Mouse (Mus musculus) embryonic facial prominence, embryonic 13.5 days (tissue): Measurements from ENCODE around the gene Ubox5. TPM values are rescaled to one million over a fixed set of nuclear protein-coding genes. Genes with fewer than 3 reads are reported as not detected.

Experiments used
- ATAC-seq: fragments of 200-750 bp; cut with Nextera tagmentation; 2 replicates; pipeline ENCODE4 v1.8.0; 2017; ENCODE audit warnings: low read depth; ENCODE audit not compliant: insufficient number of reproducible peaks, insufficient read depth, low FRiP score, low TSS enrichment
- H3K27ac ChIP-seq: fragments of 300-500 bp; sonication (generic); 2 replicates; pipeline ENCODE4 v1.5.1; 2015; ENCODE audit warnings: moderate library complexity, mild to moderate bottlenecking, inconsistent platforms
- H3K27me3 ChIP-seq: fragments of 300-500 bp; sonication (generic); 2 replicates; pipeline ENCODE4 v1.6.1; 2015; ENCODE audit warnings: mild to moderate bottlenecking, inconsistent platforms
- H3K36me3 ChIP-seq: fragments of 300-500 bp; sonication (generic); 2 replicates; pipeline ENCODE4 v1.6.1; 2015; ENCODE audit warnings: mild to moderate bottlenecking, inconsistent platforms
- H3K4me1 ChIP-seq: fragments of 300-500 bp; sonication (generic); 2 replicates; pipeline ENCODE4 v1.6.1; 2015; ENCODE audit warnings: inconsistent platforms
- H3K4me2 ChIP-seq: fragments of 300-500 bp; sonication (generic); 2 replicates; pipeline ENCODE4 v1.6.1; 2015; ENCODE audit warnings: moderate library complexity, mild to moderate bottlenecking, inconsistent platforms
- H3K4me3 ChIP-seq: fragments of 300-500 bp; sonication (generic); 2 replicates; pipeline ENCODE4 v1.5.1; 2015; ENCODE audit warnings: mild to moderate bottlenecking, inconsistent platforms
- H3K9ac ChIP-seq: fragments of 300-500 bp; sonication (generic); 2 replicates; pipeline ENCODE4 v1.6.1; 2015; ENCODE audit warnings: mild to moderate bottlenecking, inconsistent platforms
- H3K9me3 ChIP-seq: fragments of 300-500 bp; sonication (generic); 2 replicates; pipeline ENCODE4 v1.6.1; 2016; ENCODE audit warnings: inconsistent platforms
- WGBS: fragments of 180-500 bp; shearing (Covaris S2); methylation state at CpG from one replicate; pipeline ENCODE4 v1.1.7; 2015; ENCODE audit warnings: mixed read lengths; 5-methylcytosine and 5-hydroxymethylcytosine counted together
- polyA plus RNA-seq: library from polyadenylated mRNA; unstranded; fragments of >200 nt; fragmentation: Nextera tagmentation; extraction: Ambion mirVana; gene quantifications from 2 replicates; pipeline ENCODE4 v1.2.1, GENCODE M21; 2015

Gene Ubox5
- polyA plus RNA-seq = 13.2 and 14.2 TPM in 2 replicates

DNA sequence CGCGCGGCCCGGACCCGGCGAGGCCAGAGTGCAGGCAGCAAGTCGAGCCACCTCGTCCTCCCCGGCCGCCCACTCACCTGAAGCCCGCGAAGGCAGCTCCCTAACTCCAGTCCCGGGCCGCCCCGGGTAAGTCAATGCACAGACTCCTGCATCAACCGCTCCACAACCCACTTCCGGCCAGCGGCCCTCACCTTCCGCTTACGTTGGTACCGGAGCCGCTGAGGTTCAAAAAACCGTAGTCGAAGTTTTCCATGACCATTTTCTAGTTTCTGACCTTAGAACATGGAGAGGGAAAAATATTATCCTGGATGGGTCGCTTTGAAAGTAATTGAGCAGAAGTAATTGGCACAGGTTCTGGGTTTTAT is at the start of gene Ubox5, which contains the start of gene Fastkd5:
Gene Ubox5, minus strand, starts transcription at position 200 of the 365 bp plus-strand sequence.
Gene Fastkd5, minus strand, starts transcription at position 189 of the 365 bp plus-strand sequence.
- peak; percentile 82 for ATAC-seq
- 0% methylated on average over 25 of the region's 25 CpGs for WGBS

DNA sequence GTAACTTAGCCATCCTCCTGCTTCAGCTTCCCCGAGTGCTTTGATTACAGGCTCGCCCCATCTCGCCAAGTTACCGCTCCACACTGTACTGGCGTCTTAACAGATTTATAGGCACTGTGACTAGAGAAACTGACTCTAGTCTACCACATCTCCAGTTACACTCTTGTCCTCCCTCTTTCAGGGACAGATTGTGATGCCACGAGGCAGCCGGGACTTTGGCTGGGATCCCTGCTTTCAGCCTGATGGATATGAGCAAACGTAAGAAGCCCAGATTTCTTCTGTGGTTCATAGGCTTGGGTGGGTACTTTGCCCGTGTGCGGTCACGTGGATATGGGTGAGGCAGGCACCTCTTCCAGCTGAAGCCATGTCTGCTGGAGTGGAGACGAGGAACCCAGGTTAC is 49.3 kb upstream of the Ubox5 start:
- Histone ChIP-seq H3K27ac (no peak overlapping the region), H3K27me3 (no peaks in the 10 kb centered on the region), H3K36me3 (peaks cover 98% of the 10 kb centered on the region), H3K9me3 (no peaks in the 10 kb centered on the region), H3K4me1 (no peaks in the 10 kb centered on the region), H3K4me2 (no peak overlapping the region), H3K9ac (no peak overlapping the region), H3K4me3 (no peak overlapping the region)
- no peak for ATAC-seq
- WGBS = 91% methylated on average over 12 of the region's 12 CpGs

More for the DNA sequence above, at the start of gene Ubox5, which contains the start of gene Fastkd5:
- Histone ChIP-seq H3K9me3 (no peaks in the 10 kb centered on the region), H3K4me1 (peaks cover 12% of the 10 kb centered on the region), H3K9ac (peak within 1 kb of the TSS; percentile 97), H3K4me3 (peak within 1 kb of the TSS; percentile 100), H3K36me3 (peaks cover 31% of the 10 kb centered on the region), H3K27me3 (peaks cover 21% of the 10 kb centered on the region), H3K4me2 (peak within 1 kb of the TSS; percentile 78), H3K27ac (peak within 1 kb of the TSS; percentile 78)

DNA sequence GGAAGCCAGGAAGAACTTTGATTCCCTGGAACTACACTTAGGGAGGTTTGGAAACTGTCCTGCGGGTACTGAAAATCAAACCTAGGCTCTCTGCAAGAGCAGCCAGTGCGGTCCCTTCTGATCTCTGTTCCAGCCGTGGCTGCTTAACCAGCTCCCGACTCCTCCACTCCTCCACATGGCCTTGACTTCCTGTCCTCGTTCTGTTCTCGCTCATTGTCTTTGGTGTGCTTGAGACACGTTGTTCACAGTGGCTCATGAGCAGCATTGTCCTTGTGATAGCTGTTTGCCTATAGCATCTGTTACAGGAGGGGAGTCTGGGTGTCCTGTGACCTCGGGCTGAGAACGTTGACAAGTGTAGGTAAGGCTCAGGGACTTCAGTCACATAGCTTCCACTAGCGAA is 47.4 kb upstream of the Ubox5 start:
- Histone ChIP-seq H3K4me2 (no peak overlapping the region), H3K27ac (no peak overlapping the region), H3K4me1 (no peaks in the 10 kb centered on the region; the same call in 1 of the 2 replicates), H3K4me3 (no peak overlapping the region), H3K36me3 (peaks cover 96% of the 10 kb centered on the region), H3K9ac (no peak overlapping the region), H3K9me3 (no peaks in the 10 kb centered on the region), H3K27me3 (no peaks in the 10 kb centered on the region)
- 89% methylated on average over 10 of the region's 10 CpGs for WGBS
- ATAC-seq = no peak

DNA sequence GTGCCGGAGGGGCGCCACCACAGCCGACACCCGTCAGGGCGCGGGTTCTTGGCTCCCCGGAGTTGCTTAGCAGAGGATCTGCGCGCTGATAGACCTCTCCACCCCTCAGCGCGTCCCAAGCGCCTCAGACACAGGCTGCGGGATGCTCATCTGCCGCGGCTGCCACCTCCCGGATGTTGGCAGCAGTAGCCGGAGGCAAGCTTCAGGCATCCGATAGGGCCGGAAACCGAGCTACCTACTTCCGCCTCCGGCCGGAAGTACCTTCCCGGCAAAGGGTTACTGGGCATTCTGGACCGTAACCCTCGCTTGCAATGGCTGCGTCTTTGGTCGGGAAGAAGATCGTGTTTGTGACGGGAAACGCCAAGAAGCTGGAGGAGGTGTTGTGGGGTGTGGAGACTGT is 37.7 kb upstream of the Ubox5 start, which contains the start of gene Itpa:
Gene Itpa, plus strand, starts transcription at position 52 of the 400 bp plus-strand sequence.
- Histone ChIP-seq H3K27ac (peak within 1 kb of the TSS; percentile 87), H3K9ac (peak within 1 kb of the TSS; percentile 82), H3K27me3 (no peaks in the 10 kb centered on the region), H3K9me3 (no peaks in the 10 kb centered on the region), H3K4me3 (peak within 1 kb of the TSS; percentile 72), H3K4me1 (peaks cover 36% of the 10 kb centered on the region), H3K36me3 (peaks cover 22% of the 10 kb centered on the region), H3K4me2 (peak within 1 kb of the TSS; percentile 90)
- WGBS = under 1% methylated on average over 31 of the region's 31 CpGs
- no peak for ATAC-seq

DNA sequence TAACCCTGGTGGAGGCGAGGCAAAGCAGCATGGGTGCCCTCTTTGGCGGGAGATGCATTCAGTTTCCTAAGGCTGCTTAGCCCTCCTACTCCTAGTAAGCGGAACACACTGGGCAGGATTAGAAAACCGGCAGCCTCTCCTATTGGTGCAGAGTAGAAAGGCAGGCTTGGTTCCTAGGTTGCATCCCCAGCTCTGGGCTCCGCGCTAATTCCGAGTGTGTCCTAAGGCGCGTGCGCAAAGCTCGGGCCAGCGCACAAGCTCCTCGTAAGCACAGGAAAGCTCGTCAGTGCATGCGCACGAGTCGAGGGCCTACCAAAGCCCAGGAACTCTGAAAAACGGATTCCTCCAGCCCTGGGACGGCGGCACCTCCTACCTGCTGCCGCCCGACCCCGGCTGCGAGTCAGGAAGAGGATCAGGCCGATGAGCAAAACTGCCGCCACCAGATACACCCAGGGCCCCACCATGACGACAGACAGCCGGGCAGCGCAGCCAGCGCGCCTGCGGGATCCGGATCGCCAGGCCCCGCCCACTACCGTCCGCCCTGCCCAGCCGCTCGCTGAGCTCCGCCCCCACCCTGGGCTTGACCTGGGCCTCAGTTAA is 34.4 kb upstream of the Ubox5 start, which contains the start of gene Ddrgk1:
Gene Ddrgk1, minus strand, starts transcription at position 558 of the 600 bp plus-strand sequence.
- Histone ChIP-seq H3K9me3 (no peaks in the 10 kb centered on the region), H3K36me3 (peaks cover 37% of the 10 kb centered on the region), H3K4me2 (peak within 1 kb of the TSS; percentile 81), H3K27ac (peak within 1 kb of the TSS; percentile 99), H3K4me1 (peaks cover 32% of the 10 kb centered on the region), H3K4me3 (peak within 1 kb of the TSS; percentile 65), H3K27me3 (no peaks in the 10 kb centered on the region), H3K9ac (peak within 1 kb of the TSS; percentile 90)
- WGBS = under 1% methylated on average over 40 of the region's 40 CpGs
- ATAC-seq = peak; percentile 95

DNA sequence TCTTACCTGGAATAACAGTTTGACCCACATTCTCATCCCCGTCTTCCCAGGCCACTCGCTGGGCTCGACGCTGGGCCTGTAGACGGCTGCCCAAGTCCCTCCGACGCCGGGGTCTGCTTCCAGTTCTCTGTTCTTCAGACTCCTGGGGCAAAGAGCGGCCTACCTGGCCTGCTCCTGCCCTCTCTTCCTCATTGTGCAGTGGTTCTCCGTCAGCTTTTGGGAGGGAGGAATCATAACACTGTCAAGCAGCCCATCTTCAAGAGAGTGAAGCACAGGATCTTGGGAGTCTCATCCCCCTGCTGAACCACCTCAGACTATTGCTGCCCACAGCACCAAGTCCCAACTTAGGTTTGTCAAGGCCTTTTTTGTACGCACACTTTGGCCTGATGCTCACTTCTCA is 33.5 kb upstream of the Ubox5 start:
- no peak for ATAC-seq
- Histone ChIP-seq H3K4me1 (peaks cover 25% of the 10 kb centered on the region), H3K27me3 (no peaks in the 10 kb centered on the region), H3K4me2 (peak overlapping the region; percentile 81), H3K27ac (no peak overlapping the region), H3K9me3 (no peaks in the 10 kb centered on the region), H3K4me3 (peak overlapping the region; percentile 65), H3K36me3 (peaks cover 46% of the 10 kb centered on the region), H3K9ac (peak overlapping the region; percentile 90)
- 86% methylated on average over 11 of the region's 11 CpGs for WGBS

DNA sequence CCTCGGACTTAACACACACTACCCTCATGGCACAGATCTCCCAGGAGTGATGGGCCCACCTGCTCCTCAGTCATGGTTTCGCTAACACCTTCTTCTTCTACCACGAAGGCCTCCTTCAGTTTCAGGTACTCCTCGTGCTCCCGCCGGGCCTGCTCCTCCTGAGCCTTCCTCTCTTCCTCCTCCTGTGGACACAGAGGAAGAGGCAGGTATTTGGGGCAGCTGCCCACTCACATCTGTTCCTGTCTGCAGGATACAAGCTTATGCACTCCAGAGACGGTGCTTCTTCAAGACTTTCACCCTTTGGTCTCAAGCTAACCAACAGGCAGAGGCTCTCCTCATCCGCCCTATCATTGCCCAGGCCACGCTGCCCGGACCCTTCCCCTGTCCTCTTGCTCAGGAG is 28.7 kb upstream of the Ubox5 start:
- no peak overlapping the region for H3K9ac ChIP-seq
- peaks cover 90% of the 10 kb centered on the region for H3K36me3 ChIP-seq
- H3K27me3 ChIP-seq = no peaks in the 10 kb centered on the region
- H3K4me3 ChIP-seq = no peak overlapping the region
- no peak overlapping the region for H3K27ac ChIP-seq
- H3K4me1 ChIP-seq = peaks cover 12% of the 10 kb centered on the region
- no peak overlapping the region for H3K4me2 ChIP-seq
- no peak for ATAC-seq
- no peaks in the 10 kb centered on the region for H3K9me3 ChIP-seq
- 94% methylated on average over 10 of the region's 10 CpGs for WGBS

DNA sequence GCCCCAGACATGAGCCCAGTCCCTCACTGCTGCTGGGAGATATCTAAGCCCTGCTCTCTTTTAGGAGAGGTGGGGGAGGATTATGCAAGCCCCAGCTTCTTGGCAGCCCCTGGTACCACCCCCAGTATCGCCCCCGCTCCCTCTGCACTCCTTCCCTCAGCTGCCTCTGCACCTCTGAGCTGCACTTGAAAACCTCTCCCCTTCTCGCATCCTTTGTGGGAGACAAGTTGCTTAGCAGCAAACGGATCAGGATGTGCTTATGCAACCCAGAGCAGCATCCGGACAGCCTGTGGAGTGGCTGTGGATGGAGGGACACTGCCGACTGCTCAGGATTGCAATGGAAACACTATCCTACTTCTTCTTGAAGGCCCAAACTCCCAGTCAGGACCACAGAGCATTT is 27.7 kb upstream of the Ubox5 start:
- Histone ChIP-seq H3K27ac (no peak overlapping the region; the same call in 1 of the 2 replicates), H3K36me3 (peaks cover 93% of the 10 kb centered on the region), H3K4me2 (no peak overlapping the region), H3K27me3 (no peaks in the 10 kb centered on the region), H3K9ac (no peak overlapping the region), H3K9me3 (no peaks in the 10 kb centered on the region), H3K4me1 (peaks cover 2% of the 10 kb centered on the region; the same call in 1 of the 2 replicates), H3K4me3 (no peak overlapping the region)
- no peak for ATAC-seq
- WGBS = 62% methylated on average over 6 of the region's 6 CpGs

DNA sequence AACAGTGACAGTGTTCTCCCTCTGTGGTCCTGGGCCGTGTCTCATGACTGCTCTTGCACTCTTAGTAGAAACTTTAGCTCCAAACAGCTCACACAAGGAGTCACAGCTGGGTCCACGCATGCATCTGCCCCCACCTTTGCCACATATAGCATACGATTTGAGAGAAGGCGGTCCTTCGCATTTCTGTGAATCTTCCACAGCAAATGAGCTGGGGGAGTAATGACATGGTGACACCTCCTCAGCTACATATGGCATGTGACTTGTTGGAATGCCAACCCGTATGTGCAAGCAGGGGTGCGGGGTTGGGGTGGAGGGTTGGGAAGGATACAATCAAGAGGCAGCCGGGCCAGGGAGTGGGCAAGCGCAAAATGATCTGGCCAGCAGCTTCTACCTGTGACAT is 26.7 kb upstream of the Ubox5 start:
- Histone ChIP-seq H3K9ac (no peak overlapping the region), H3K27ac (no peak overlapping the region), H3K4me2 (no peak overlapping the region), H3K27me3 (no peaks in the 10 kb centered on the region), H3K4me3 (no peak overlapping the region), H3K36me3 (peaks cover 87% of the 10 kb centered on the region), H3K4me1 (no peaks in the 10 kb centered on the region), H3K9me3 (no peaks in the 10 kb centered on the region)
- ATAC-seq = no peak
- WGBS = 92% methylated on average over 9 of the region's 9 CpGs

DNA sequence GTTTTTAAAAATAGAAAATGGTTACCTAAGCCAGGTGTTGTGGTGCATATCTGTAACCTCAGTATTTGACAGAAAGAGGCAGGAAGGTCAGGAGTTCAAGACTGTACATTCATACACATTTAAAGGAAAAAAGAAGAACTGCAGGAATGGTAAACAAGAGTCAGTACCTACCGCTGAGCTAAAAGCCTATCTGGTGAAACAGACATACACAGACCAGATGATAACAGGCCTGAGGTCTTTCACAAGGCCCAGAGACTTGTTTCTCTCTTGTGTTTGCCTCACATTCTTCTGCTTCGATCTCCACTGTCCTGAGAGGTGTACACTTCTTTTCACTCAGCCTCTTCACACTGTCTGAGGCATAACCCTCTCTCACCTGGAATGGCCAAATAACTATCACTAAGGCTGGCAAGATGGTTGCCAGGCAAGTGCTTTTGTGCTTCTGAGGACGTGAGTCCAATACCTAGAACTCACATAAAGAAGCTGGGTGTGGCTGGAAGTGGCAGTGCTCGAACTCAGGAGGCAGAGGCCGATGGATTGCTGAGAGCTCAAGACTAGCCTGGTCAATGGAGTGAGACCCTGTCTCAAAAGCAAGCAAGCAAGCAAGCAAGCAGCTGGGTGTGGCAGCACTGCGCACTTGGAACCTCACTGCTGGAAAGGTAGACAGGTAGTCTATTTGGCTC is 26.0 kb upstream of the Ubox5 start:
- no peak for ATAC-seq
- Histone ChIP-seq H3K27ac (no peak overlapping the region), H3K4me1 (no peaks in the 10 kb centered on the region), H3K9me3 (no peaks in the 10 kb centered on the region), H3K27me3 (no peaks in the 10 kb centered on the region), H3K4me2 (no peak overlapping the region), H3K9ac (no peak overlapping the region), H3K36me3 (peaks cover 80% of the 10 kb centered on the region), H3K4me3 (no peak overlapping the region)
- WGBS = 93% methylated on average over 6 of the region's 6 CpGs

DNA sequence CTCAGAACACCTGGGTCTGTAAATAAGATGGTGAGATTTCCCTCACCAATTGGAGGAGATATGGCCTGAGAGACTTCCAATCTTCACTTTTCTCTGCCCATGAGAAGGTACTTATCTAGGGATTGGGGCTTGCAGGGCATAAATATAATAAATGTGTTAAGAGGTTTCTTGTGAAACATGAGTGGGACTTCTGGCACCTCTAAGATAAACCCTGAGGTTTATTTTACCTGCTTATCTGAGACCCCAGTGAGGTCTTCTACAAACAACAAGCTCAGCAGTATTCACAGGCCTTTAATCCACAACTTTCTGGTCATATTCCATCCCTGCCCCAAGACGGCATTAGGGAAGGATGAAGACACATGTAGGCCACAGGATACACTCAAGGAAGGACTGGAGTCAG is 23.9 kb upstream of the Ubox5 start:
- Histone ChIP-seq H3K27ac (no peak overlapping the region), H3K9me3 (no peaks in the 10 kb centered on the region), H3K9ac (no peak overlapping the region), H3K4me3 (no peak overlapping the region), H3K4me1 (no peaks in the 10 kb centered on the region), H3K27me3 (no peaks in the 10 kb centered on the region), H3K36me3 (peaks cover 72% of the 10 kb centered on the region), H3K4me2 (no peak overlapping the region)
- WGBS = 85% methylated on average over 1 of the region's 1 CpGs
- no peak for ATAC-seq

DNA sequence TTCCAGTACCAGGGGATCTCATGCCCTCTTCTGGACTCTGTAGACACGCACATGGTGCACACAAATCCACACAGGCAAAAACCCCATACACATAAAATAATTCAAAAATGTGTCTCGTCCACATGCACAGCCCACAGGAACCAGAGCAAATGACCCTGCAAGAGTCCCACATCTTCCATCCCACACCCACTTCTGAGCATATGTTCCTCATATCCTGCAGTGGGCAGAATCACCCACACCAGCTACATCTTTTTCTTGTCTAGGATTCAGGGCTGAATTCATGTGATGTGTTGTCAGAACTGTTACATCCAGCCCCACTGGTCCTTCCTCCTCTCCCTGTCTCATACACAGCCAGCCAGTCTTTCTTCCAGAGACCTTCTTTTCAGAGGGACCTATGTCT is 23.5 kb upstream of the Ubox5 start:
- H3K27me3 ChIP-seq = no peaks in the 10 kb centered on the region
- WGBS = 81% methylated on average over 2 of the region's 2 CpGs
- no peak overlapping the region for H3K9ac ChIP-seq
- H3K36me3 ChIP-seq = peaks cover 67% of the 10 kb centered on the region
- no peak for ATAC-seq
- no peaks in the 10 kb centered on the region for H3K9me3 ChIP-seq
- no peak overlapping the region for H3K4me3 ChIP-seq
- no peak overlapping the region for H3K27ac ChIP-seq
- H3K4me2 ChIP-seq = no peak overlapping the region
- no peaks in the 10 kb centered on the region for H3K4me1 ChIP-seq
